15 mouse cellular contexts compared by ENCODE assay signal in genomic region chr7:29225520-29225919, GRCm38 (mm10). TPM values are rescaled to one million over a fixed set of nuclear protein-coding genes. Genes with fewer than 3 reads are reported as not detected.
DNase-seq lines count a peak whose midpoint lies in the region; ATAC-seq and TF ChIP-seq lines count a peak whose summit lies in the region.
"Had no signal": no experiment of that assay in that cellular context is flagged by ENCODE, and none has a peak within 500 bp of the region (broad histone marks: within the 10 kb centered on the region; RNA-seq: fewer than 3 reads in every experiment).

No protein-coding gene starts in this region.

- H3K4me1 ChIP-seq in embryonic facial prominence, embryonic 11.5 days (ENCODE audit: control insufficient read depth, insufficient read depth, low read length) = peaks cover 9% of the 10 kb centered on the region
- peaks cover 9% of the 10 kb centered on the region for H3K4me1 ChIP-seq in hindbrain, embryonic 13.5 days (replicated peaks)
- H3K4me1 ChIP-seq in midbrain, embryonic 12.5 days = peaks cover 10% of the 10 kb centered on the region

- H3K9me3 ChIP-seq in embryonic facial prominence, embryonic 11.5 days (replicated peaks; ENCODE audit: control insufficient read depth, low read length) = no peaks in the 10 kb centered on the region
- H3K9me3 ChIP-seq in hindbrain, embryonic 13.5 days = no peaks in the 10 kb centered on the region
- peaks cover 2% of the 10 kb centered on the region; the same call in 1 of the 2 replicates for H3K9me3 ChIP-seq in midbrain, embryonic 12.5 days
- H3K9me3 ChIP-seq: liver, embryonic 12.5 days had no signal

- H3K27ac ChIP-seq in layer of hippocampus, adult 2 months = 0 out of 2 replicates have a peak overlapping the region, but pooled peaks have one; percentile 39
- H3K27ac ChIP-seq in embryonic facial prominence, embryonic 11.5 days (replicated peaks; ENCODE audit: low read depth, low read length) = no peak overlapping the region
- H3K27ac ChIP-seq in hindbrain, embryonic 13.5 days = no peak overlapping the region; the same call in 1 of the 2 replicates
- H3K27ac ChIP-seq in midbrain, embryonic 12.5 days (replicated peaks) = no peak overlapping the region
- H3K27ac ChIP-seq in gastrocnemius, adult 2 months = no peak overlapping the region
- H3K27ac ChIP-seq: liver, embryonic 12.5 days; macrophage had no signal

- 72% methylated on average over 13 of the region's 13 CpGs for WGBS in embryonic facial prominence, embryonic 11.5 days
- 74% methylated on average over 13 of the region's 13 CpGs for WGBS in hindbrain, embryonic 13.5 days
- WGBS in midbrain, embryonic 12.5 days = 72% methylated on average over 13 of the region's 13 CpGs

- H3K9ac ChIP-seq in embryonic facial prominence, embryonic 11.5 days (replicated peaks; ENCODE audit: low read length) = peak overlapping the region; percentile 39
- H3K9ac ChIP-seq in hindbrain, embryonic 13.5 days = peak overlapping the region; percentile 46; the same call in 1 of the 2 replicates
- no peak overlapping the region for H3K9ac ChIP-seq in midbrain, embryonic 12.5 days (replicated peaks)
- H3K9ac ChIP-seq: liver, embryonic 12.5 days had no signal

- H3K4me2 ChIP-seq in embryonic facial prominence, embryonic 11.5 days (ENCODE audit: low read depth, low read length) = peak overlapping the region; percentile 42
- peak overlapping the region; percentile 35 for H3K4me2 ChIP-seq in hindbrain, embryonic 13.5 days
- H3K4me2 ChIP-seq in midbrain, embryonic 12.5 days (replicated peaks) = peak overlapping the region; percentile 28; the same call in 1 of the 2 replicates
- H3K4me2 ChIP-seq: liver, embryonic 12.5 days had no signal

- intact Hi-C loops in gastrocnemius, adult 2 months (cut with DNase I) = no loop called here

- TF ChIP-seq CTCF in layer of hippocampus, adult 2 months (conservative IDR thresholded peaks at IDR 0.05) = no peak
- TF ChIP-seq CTCF in gastrocnemius, adult 2 months (IDR thresholded peaks at IDR 0.05) = no peak

- no peaks in the 10 kb centered on the region for H3K36me3 ChIP-seq in embryonic facial prominence, embryonic 11.5 days (replicated peaks; ENCODE audit: control insufficient read depth, insufficient read depth, low read depth, low read length)
- no peaks in the 10 kb centered on the region for H3K36me3 ChIP-seq in hindbrain, embryonic 13.5 days
- no peaks in the 10 kb centered on the region for H3K36me3 ChIP-seq in midbrain, embryonic 12.5 days

- ATAC-seq in embryonic facial prominence, embryonic 11.5 days (replicated peaks; ENCODE audit: insufficient number of reproducible peaks, low FRiP score, low TSS enrichment, low read depth) = 0 out of 2 replicates have a peak, but pooled peaks have one; percentile 42
- no peak; the same call in 1 of the 2 replicates for ATAC-seq in hindbrain, embryonic 13.5 days (ENCODE audit: low FRiP score)
- no peak for ATAC-seq in midbrain, embryonic 12.5 days (ENCODE audit: low FRiP score, low read depth)
- ATAC-seq: liver, embryonic 12.5 days; Patski had no signal

- no peak for DNase-seq in layer of hippocampus, adult 2 months (ENCODE audit: low spot score in 2 of 2)
- no peak for DNase-seq in layer of hippocampus, adult 9-11 months
- DNase-seq in embryonic facial prominence, embryonic 11.5 days (ENCODE audit: low spot score) = no peak
- DNase-seq in urinary bladder, postnatal 10 days (ENCODE audit: low spot score) = no peak
- no peak for DNase-seq in gastrocnemius, adult 2 months
- no peak for DNase-seq in cerebellum, adult 9-10 months
- DNase-seq: cerebellum, adult 9-11 months; kidney, postnatal 14 days; thymus, adult 18-20 months had no signal

- H3K4me3 ChIP-seq in layer of hippocampus, adult 2 months = no peak overlapping the region; the same call in 1 of the 2 replicates
- H3K4me3 ChIP-seq in embryonic facial prominence, embryonic 11.5 days (ENCODE audit: low read depth, low read length) = no peak overlapping the region
- H3K4me3 ChIP-seq in hindbrain, embryonic 13.5 days = no peak overlapping the region
- no peak overlapping the region for H3K4me3 ChIP-seq in midbrain, embryonic 12.5 days
- no peak overlapping the region for H3K4me3 ChIP-seq in gastrocnemius, adult 2 months
- H3K4me3 ChIP-seq: liver, embryonic 12.5 days; myocyte had no signal

- H3K27me3 ChIP-seq in embryonic facial prominence, embryonic 11.5 days (ENCODE audit: control insufficient read depth, insufficient read depth, low read length) = no peaks in the 10 kb centered on the region
- peaks cover 19% of the 10 kb centered on the region for H3K27me3 ChIP-seq in hindbrain, embryonic 13.5 days
- peaks cover 22% of the 10 kb centered on the region for H3K27me3 ChIP-seq in midbrain, embryonic 12.5 days

RNA-seq across cellular contexts. Expression of gene Kcnk6, which starts 6.8 kb away (rescaled TPM):
- 1 to 10 TPM; 2.2 to 2.4 TPM for total RNA-seq in layer of hippocampus, adult 2 months (2021)
- polyA plus RNA-seq in embryonic facial prominence, embryonic 11.5 days (2014; fragmentation: Nextera tagmentation; extraction: Ambion mirVana) = 0.45 and 0.53 TPM in 2 replicates
- polyA plus RNA-seq in hindbrain, embryonic 13.5 days (2015; fragmentation: Nextera tagmentation; extraction: Ambion mirVana) = 0.43 and 0.57 TPM in 2 replicates
- 0.54 and 0.65 TPM in 2 replicates for polyA plus RNA-seq in midbrain, embryonic 12.5 days (2016; fragmentation: Nextera tagmentation; extraction: Ambion mirVana)
- 1 to 10 TPM in 1 of 2 experiments, under 1 TPM in 1; 0.61 to 1.4 TPM for total RNA-seq in gastrocnemius, adult 2 months (2021)
- polyA plus RNA-seq: Patski had no signal

RNA-seq across cellular contexts. Expression of gene Catsperg1, which starts 11.7 kb away (rescaled TPM):
- total RNA-seq in layer of hippocampus, adult 2 months (2021) = 1 to 10 TPM; 1.2 to 2.4 TPM
- polyA plus RNA-seq in embryonic facial prominence, embryonic 11.5 days (2014; fragmentation: Nextera tagmentation; extraction: Ambion mirVana) = 0.79 TPM in 1 of 2 replicates, not detected in the other
- polyA plus RNA-seq in hindbrain, embryonic 13.5 days (2015; fragmentation: Nextera tagmentation; extraction: Ambion mirVana) = 2.0 and 3.6 TPM in 2 replicates
- polyA plus RNA-seq in midbrain, embryonic 12.5 days (2016; fragmentation: Nextera tagmentation; extraction: Ambion mirVana) = 0.82 and 0.96 TPM in 2 replicates
- total RNA-seq in gastrocnemius, adult 2 months (2021) = under 1 TPM; 0.08 to 0.23 TPM
- polyA plus RNA-seq: myocyte, Patski had no signal

RNA-seq across cellular contexts. Expression of gene Yif1b, which starts 12.6 kb away (rescaled TPM):
- 10 to 100 TPM; 40.7 to 42.9 TPM for total RNA-seq in layer of hippocampus, adult 2 months (2021)
- 86.1 and 90.5 TPM in 2 replicates for polyA plus RNA-seq in embryonic facial prominence, embryonic 11.5 days (2014; fragmentation: Nextera tagmentation; extraction: Ambion mirVana)
- 79.0 and 79.8 TPM in 2 replicates for polyA plus RNA-seq in hindbrain, embryonic 13.5 days (2015; fragmentation: Nextera tagmentation; extraction: Ambion mirVana)
- polyA plus RNA-seq in midbrain, embryonic 12.5 days (2016; fragmentation: Nextera tagmentation; extraction: Ambion mirVana) = 72.5 and 83.2 TPM in 2 replicates
- total RNA-seq in gastrocnemius, adult 2 months (2021) = 10 to 100 TPM; 35.9 to 46.6 TPM

RNA-seq across cellular contexts. Expression of gene 2200002D01Rik, which starts 22.7 kb away (rescaled TPM):
- under 1 TPM in 1 of 2 experiments, not detected in 1; 0.36 TPM for total RNA-seq in layer of hippocampus, adult 2 months (2021)
- polyA plus RNA-seq in embryonic facial prominence, embryonic 11.5 days (2014; fragmentation: Nextera tagmentation; extraction: Ambion mirVana) = 1.5 and 2.6 TPM in 2 replicates
- polyA plus RNA-seq in hindbrain, embryonic 13.5 days (2015; fragmentation: Nextera tagmentation; extraction: Ambion mirVana) = 1.7 and 2.1 TPM in 2 replicates
- polyA plus RNA-seq in midbrain, embryonic 12.5 days (2016; fragmentation: Nextera tagmentation; extraction: Ambion mirVana) = 2.1 and 2.9 TPM in 2 replicates
- under 1 TPM; 0.64 to 0.81 TPM for total RNA-seq in gastrocnemius, adult 2 months (2021)
- polyA plus RNA-seq: macrophage had no signal

RNA-seq across cellular contexts. Expression of gene Psmd8, which starts 45.0 kb away (rescaled TPM):
- 100 to 1,000 TPM; 131 to 133 TPM for total RNA-seq in layer of hippocampus, adult 2 months (2021)
- polyA plus RNA-seq in embryonic facial prominence, embryonic 11.5 days (2014; fragmentation: Nextera tagmentation; extraction: Ambion mirVana) = 321 and 334 TPM in 2 replicates
- 303 and 305 TPM in 2 replicates for polyA plus RNA-seq in hindbrain, embryonic 13.5 days (2015; fragmentation: Nextera tagmentation; extraction: Ambion mirVana)
- 291 and 305 TPM in 2 replicates for polyA plus RNA-seq in midbrain, embryonic 12.5 days (2016; fragmentation: Nextera tagmentation; extraction: Ambion mirVana)
- 100 to 1,000 TPM; 142 to 228 TPM for total RNA-seq in gastrocnemius, adult 2 months (2021)
